ENCODE assay signal across 18 mouse cellular contexts in genomic region chr16:70154587-70154986, GRCm38 (mm10).
DNase-seq lines count a peak whose midpoint lies in the region; ATAC-seq and TF ChIP-seq lines count a peak whose summit lies in the region.
"Had no signal": no experiment of that assay in that cellular context is flagged by ENCODE, and none has a peak within 500 bp of the region (broad histone marks: within the 10 kb centered on the region; RNA-seq: fewer than 3 reads in every experiment).

No protein-coding gene starts in this region.

- ATAC-seq in hindbrain, embryonic 16.5 days = peak; percentile 90
- no peak for ATAC-seq in hindbrain, embryonic 14.5 days (ENCODE audit: low FRiP score)
- ATAC-seq: intestine, postnatal 0 days had no signal

- TF ChIP-seq POLR2A in brain, embryonic 14.5 days (IDR thresholded peaks at IDR 0.05; ENCODE audit: borderline replicate concordance, extremely low read depth, insufficient read depth, insufficient read length, poor library complexity, severe bottlenecking) = no peak

- intact Hi-C loops in gastrocnemius, postnatal 36 days (cut with DNase I) = no loop called here

- H3K36me3 ChIP-seq in hindbrain, embryonic 16.5 days (ENCODE audit: control insufficient read depth, insufficient read depth, low read length) = no peaks in the 10 kb centered on the region
- H3K36me3 ChIP-seq in hindbrain, embryonic 14.5 days (replicated peaks; ENCODE audit: control insufficient read depth, insufficient read depth) = no peaks in the 10 kb centered on the region
- H3K36me3 ChIP-seq: liver, embryonic 13.5 days had no signal

- H3K4me1 ChIP-seq in hindbrain, embryonic 16.5 days (ENCODE audit: control insufficient read depth, insufficient read depth, low read depth, low read length) = no peaks in the 10 kb centered on the region
- no peaks in the 10 kb centered on the region for H3K4me1 ChIP-seq in hindbrain, embryonic 14.5 days (replicated peaks; ENCODE audit: control insufficient read depth, insufficient read depth, low read length)
- H3K4me1 ChIP-seq: liver, embryonic 13.5 days had no signal

- TF ChIP-seq CTCF in brain, embryonic 14.5 days (IDR thresholded peaks at IDR 0.05; ENCODE audit: borderline replicate concordance, extremely low read depth, insufficient read depth, insufficient read length) = no peak

- no peak overlapping the region for H3K9ac ChIP-seq in hindbrain, embryonic 16.5 days (ENCODE audit: low read depth, low read length)
- H3K9ac ChIP-seq in hindbrain, embryonic 14.5 days = no peak overlapping the region
- H3K9ac ChIP-seq: liver, embryonic 13.5 days had no signal

- H3K4me2 ChIP-seq in hindbrain, embryonic 16.5 days (ENCODE audit: low read length) = no peak overlapping the region
- H3K4me2 ChIP-seq in hindbrain, embryonic 14.5 days (replicated peaks) = no peak overlapping the region
- H3K4me2 ChIP-seq: liver, embryonic 13.5 days; midbrain, embryonic 11.5 days had no signal

- 80% methylated on average over 7 of the region's 7 CpGs for WGBS in hindbrain, embryonic 16.5 days
- WGBS in hindbrain, embryonic 14.5 days = 87% methylated on average over 7 of the region's 7 CpGs

- H3K27ac ChIP-seq in hindbrain, embryonic 16.5 days (ENCODE audit: low read depth, low read length) = no peak overlapping the region
- no peak overlapping the region for H3K27ac ChIP-seq in hindbrain, embryonic 14.5 days
- H3K27ac ChIP-seq: layer of hippocampus, adult 2 months; liver, embryonic 13.5 days had no signal

- H3K4me3 ChIP-seq in hindbrain, embryonic 16.5 days (ENCODE audit: low read length) = no peak overlapping the region
- no peak overlapping the region for H3K4me3 ChIP-seq in hindbrain, embryonic 14.5 days (replicated peaks; ENCODE audit: low read length)
- H3K4me3 ChIP-seq: layer of hippocampus, adult 2 months; liver, embryonic 13.5 days had no signal

- H3K9me3 ChIP-seq in hindbrain, embryonic 16.5 days (ENCODE audit: control insufficient read depth, low read length) = no peaks in the 10 kb centered on the region
- no peaks in the 10 kb centered on the region for H3K9me3 ChIP-seq in hindbrain, embryonic 14.5 days (ENCODE audit: control insufficient read depth, low read length)
- H3K9me3 ChIP-seq: liver, embryonic 13.5 days had no signal

- no peaks in the 10 kb centered on the region for H3K27me3 ChIP-seq in hindbrain, embryonic 16.5 days (replicated peaks; ENCODE audit: control insufficient read depth, insufficient read depth, low read length)
- H3K27me3 ChIP-seq in hindbrain, embryonic 14.5 days (ENCODE audit: control insufficient read depth, insufficient read depth, low read length) = no peaks in the 10 kb centered on the region
- H3K27me3 ChIP-seq: liver, embryonic 13.5 days had no signal

- DNase-seq in cerebellum, adult 9-11 months = peak; percentile 8
- no peak for DNase-seq in cerebellum, adult 18-20 months
- no peak for DNase-seq in hindbrain, embryonic 14.5 days (ENCODE audit: low spot score)
- peak; percentile 42 for DNase-seq in brain, embryonic 14.5 days (ENCODE audit: low read depth)
- DNase-seq in cerebellum, postnatal 25 days = peak; percentile 65 to 72
- no peak for DNase-seq in gastrocnemius, postnatal 36 days
- DNase-seq: adrenal gland, postnatal 25 days; gastrocnemius, postnatal 25 days; kidney, postnatal 25 days; layer of hippocampus, postnatal 36 days; liver, embryonic 13.5 days; lung, adult 2 months; lung, postnatal 14 days; spleen, adult 18-20 months had no signal

Comparison
In these comparisons a context has a peak if more than half of its experiments do, and no peak if none do; other contexts are left out.
1. DNase-seq: peak in cerebellum, adult 9-11 months (single experiment), brain, embryonic 14.5 days (single experiment) and cerebellum, postnatal 25 days (2 of 2); none in cerebellum, adult 18-20 months (0 of 2), hindbrain, embryonic 14.5 days (single experiment) and gastrocnemius, postnatal 36 days (0 of 2).